Mouse (Mus musculus) forebrain, embryonic 12.5 days (tissue): ENCODE results near the gene Gpr152. TPM values are rescaled to one million over a fixed set of nuclear protein-coding genes. Genes with fewer than 3 reads are reported as not detected.

Source experiments
- ATAC-seq: fragments of 200-750 bp; cut with Nextera tagmentation; 2 replicates; pipeline ENCODE4 v1.8.0; 2017; ENCODE audit warnings: moderate TSS enrichment; ENCODE audit not compliant: low FRiP score
- H3K27ac ChIP-seq: fragments of 300-500 bp; sonication (generic); 2 replicates; pipeline ENCODE4 v1.5.1; 2016; ENCODE audit warnings: mild to moderate bottlenecking
- H3K27me3 ChIP-seq: fragments of 300-500 bp; sonication (generic); 2 replicates; pipeline ENCODE4 v1.6.1; 2016; ENCODE audit warnings: mild to moderate bottlenecking
- H3K36me3 ChIP-seq: fragments of 300-500 bp; sonication (generic); replicated peaks from 2 replicates; pipeline ENCODE4 v1.6.1; 2016; ENCODE audit warnings: mild to moderate bottlenecking
- H3K4me1 ChIP-seq: fragments of 300-500 bp; sonication (generic); 2 replicates; pipeline ENCODE4 v1.6.1; 2016
- H3K4me2 ChIP-seq: fragments of 300-500 bp; sonication (generic); 2 replicates; pipeline ENCODE4 v1.6.1; 2016; ENCODE audit warnings: mild to moderate bottlenecking, moderate library complexity
- H3K4me3 ChIP-seq: fragments of 300-500 bp; sonication (generic); replicated peaks from 2 replicates; pipeline ENCODE4 v1.5.1; 2016; ENCODE audit warnings: mild to moderate bottlenecking
- H3K9ac ChIP-seq: fragments of 300-500 bp; sonication (generic); 2 replicates; pipeline ENCODE4 v1.6.1; 2016; ENCODE audit warnings: mild to moderate bottlenecking
- H3K9me3 ChIP-seq: fragments of 300-500 bp; sonication (generic); 2 replicates; pipeline ENCODE4 v1.6.1; 2016
- WGBS: fragments of 180-500 bp; shearing (Covaris S2); methylation state at CpG from one replicate; pipeline ENCODE4 v1.1.7; 2016; 5-methylcytosine and 5-hydroxymethylcytosine counted together
- polyA plus RNA-seq: library from polyadenylated mRNA; unstranded; fragments of >200 nt; fragmentation: Nextera tagmentation; extraction: Ambion mirVana; gene quantifications from 2 replicates; pipeline ENCODE4 v1.2.1, GENCODE M21; 2016

Gpr152 gene
- polyA plus RNA-seq, 1 experiment from 2014 or later, result not detected

DNA sequence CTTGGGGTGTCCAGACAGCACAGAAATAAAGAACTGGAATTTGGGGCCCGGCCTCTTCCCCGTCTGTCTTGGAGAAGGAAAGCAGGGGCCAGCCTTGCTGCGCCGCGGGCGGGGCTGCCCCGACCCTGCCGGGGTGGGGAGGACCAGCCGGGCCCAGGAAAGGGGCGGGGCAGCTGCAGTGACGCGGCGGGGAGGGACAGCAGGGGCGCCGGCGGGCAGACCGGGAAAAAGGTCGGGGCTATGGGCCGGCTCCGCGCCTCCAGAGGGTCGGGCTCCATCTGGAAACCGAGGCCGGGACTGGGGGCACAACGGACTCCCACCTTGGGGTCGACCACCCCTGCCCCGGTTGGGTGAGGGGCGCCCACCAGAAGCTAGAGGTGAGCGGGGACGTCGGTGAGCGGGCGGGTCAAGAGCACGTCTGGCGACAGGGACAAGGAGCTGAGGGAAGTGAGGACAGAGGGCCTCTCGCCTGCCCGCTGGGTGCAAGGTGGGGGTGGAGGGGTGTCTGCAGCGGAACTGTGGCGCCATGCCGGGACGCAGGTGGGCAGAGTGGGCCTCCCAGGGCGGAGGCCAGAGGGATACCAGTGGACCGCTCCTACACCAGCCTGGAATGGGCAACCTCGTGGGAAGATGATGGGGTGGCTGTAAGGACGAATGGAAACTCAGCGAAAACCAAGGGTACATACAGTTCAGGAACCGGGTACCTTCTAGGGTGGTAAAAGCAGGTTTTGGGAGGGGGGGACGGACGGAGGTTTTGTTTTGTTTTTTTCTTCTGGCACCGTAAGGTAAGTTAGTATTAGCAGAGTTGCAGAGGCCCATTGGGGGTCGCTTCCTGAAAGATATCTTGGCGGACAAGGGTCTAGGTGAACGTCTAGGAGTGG, 39.5 kb upstream of the Gpr152 start, which contains the start of gene Pitpnm1:
Gene Pitpnm1 (plus strand): TSS at position 162 of the 881 bp plus-strand sequence.
- H3K36me3 ChIP-seq, result no peaks in the 10 kb centered on the region
- H3K9ac ChIP-seq, result peak within 1 kb of the TSS; percentile 66
- peak within 1 kb of the TSS; percentile 95 for H3K4me2 ChIP-seq
- WGBS, result 1% methylated on average over 53 of the region's 53 CpGs
- H3K4me3 ChIP-seq, result peak within 1 kb of the TSS; percentile 57
- H3K27me3 ChIP-seq, result peaks cover 43% of the 10 kb centered on the region
- no peak for ATAC-seq
- H3K27ac ChIP-seq, result no peak within 1 kb of the TSS
- H3K4me1 ChIP-seq, result peaks cover 54% of the 10 kb centered on the region
- no peaks in the 10 kb centered on the region for H3K9me3 ChIP-seq

GRCm38 (mm10) chr19:4100718-4101261, 38.8 kb upstream of the Gpr152 start:
- H3K4me1 ChIP-seq, result peaks cover 54% of the 10 kb centered on the region
- peak; percentile 10; the same call in 1 of the 2 replicates for ATAC-seq
- peaks cover 43% of the 10 kb centered on the region for H3K27me3 ChIP-seq

DNA sequence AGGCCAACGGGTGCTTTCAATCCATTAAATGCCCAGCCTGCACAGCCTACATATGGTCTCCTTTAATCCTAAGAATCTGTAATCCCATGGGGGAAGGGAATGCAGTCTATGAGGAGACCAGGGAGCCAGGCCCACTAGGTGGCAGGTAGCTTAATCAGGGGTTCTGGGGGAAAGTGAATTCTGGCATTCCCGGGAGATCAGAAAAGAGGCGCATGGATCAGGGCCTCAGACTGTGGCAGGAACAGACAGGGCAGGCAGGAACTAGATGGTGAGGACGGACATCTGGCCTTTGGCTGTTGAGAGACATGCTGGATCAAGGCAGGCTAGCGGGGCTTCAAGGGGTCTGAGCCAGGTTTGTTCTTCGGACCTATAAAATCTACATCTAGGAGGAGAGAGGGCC, 38.1 kb upstream of the Gpr152 start:
- H3K4me1 ChIP-seq, result peaks cover 48% of the 10 kb centered on the region
- no peak for ATAC-seq

More at GRCm38 (mm10) chr19:4100718-4101261, 38.8 kb upstream of the Gpr152 start:
- H3K9me3 ChIP-seq, result no peaks in the 10 kb centered on the region
- H3K4me3 ChIP-seq, result peak overlapping the region; percentile 57
- peak overlapping the region; percentile 66 for H3K9ac ChIP-seq
- H3K4me2 ChIP-seq, result peak overlapping the region; percentile 95
- no peaks in the 10 kb centered on the region for H3K36me3 ChIP-seq
- no peak overlapping the region for H3K27ac ChIP-seq
- WGBS, result under 1% methylated on average over 52 of the region's 52 CpGs

DNA sequence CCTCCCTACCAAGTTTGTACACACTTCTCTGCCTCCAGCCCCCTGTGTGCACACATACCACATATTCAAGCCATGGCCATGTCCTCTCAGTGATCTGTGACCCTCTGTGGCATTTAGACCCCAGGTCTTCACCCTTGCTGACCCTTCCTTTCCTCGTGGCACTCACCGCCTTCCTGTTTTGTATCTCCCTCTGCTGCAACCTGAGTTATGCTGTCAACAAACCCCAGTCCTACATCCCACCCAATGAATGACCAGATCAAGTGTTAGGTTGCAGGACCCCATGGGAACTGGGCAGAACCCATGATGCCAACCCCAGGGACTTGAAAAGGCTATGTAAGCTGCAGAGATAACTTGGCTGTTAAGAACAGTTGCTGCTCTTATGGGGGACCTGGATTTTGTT, 37.5 kb upstream of the Gpr152 start:
- Histone ChIP-seq H3K4me2 (0 out of 2 replicates have a peak overlapping the region, but pooled peaks have one; percentile 95), H3K9ac (no peak overlapping the region), H3K9me3 (no peaks in the 10 kb centered on the region), H3K36me3 (no peaks in the 10 kb centered on the region), H3K4me3 (no peak overlapping the region), H3K4me1 (peaks cover 46% of the 10 kb centered on the region), H3K27ac (no peak overlapping the region), H3K27me3 (peaks cover 43% of the 10 kb centered on the region)
- ATAC-seq, result no peak
- WGBS, result 87% methylated on average over 2 of the region's 2 CpGs

More for the DNA sequence above, 38.1 kb upstream of the Gpr152 start:
- H3K4me2 ChIP-seq, result peak overlapping the region; percentile 95
- H3K27ac ChIP-seq, result no peak overlapping the region
- H3K9me3 ChIP-seq, result no peaks in the 10 kb centered on the region
- WGBS, result 43% methylated on average over 6 of the region's 6 CpGs
- peak overlapping the region; percentile 57 for H3K4me3 ChIP-seq
- no peaks in the 10 kb centered on the region for H3K36me3 ChIP-seq
- H3K9ac ChIP-seq, result peak overlapping the region; percentile 66
- peaks cover 43% of the 10 kb centered on the region for H3K27me3 ChIP-seq

- H3K4me1 ChIP-seq, result peaks cover 44% of the 10 kb centered on the region
These were observed 37.0 kb upstream of the Gpr152 start for GRCm38 (mm10) chr19:4102626-4103025.

DNA sequence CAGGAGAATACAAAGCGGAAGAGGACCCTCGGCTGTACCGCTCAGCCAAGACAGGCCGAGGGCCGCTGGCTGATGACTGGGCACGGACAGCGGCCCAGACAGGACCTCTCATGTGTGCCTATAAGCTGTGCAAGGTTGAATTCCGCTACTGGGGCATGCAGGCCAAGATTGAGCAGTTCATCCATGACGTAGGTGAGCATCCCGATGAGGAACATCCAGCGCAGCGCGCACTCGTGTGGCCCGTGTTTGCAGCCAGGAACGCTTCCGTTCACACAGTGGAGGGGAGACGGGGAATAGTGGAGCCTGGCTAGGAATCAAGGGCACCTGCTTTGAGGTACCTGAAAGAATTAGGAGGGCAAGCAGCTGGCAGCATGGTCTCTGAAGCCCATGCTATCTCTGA, 36.3 kb upstream of the Gpr152 start:
- H3K4me3 ChIP-seq, result no peak overlapping the region
- ATAC-seq, result no peak
- peaks cover 4% of the 10 kb centered on the region; the same call in 1 of the 2 replicates for H3K36me3 ChIP-seq
- H3K27ac ChIP-seq, result no peak overlapping the region
- no peaks in the 10 kb centered on the region for H3K9me3 ChIP-seq
- no peak overlapping the region for H3K9ac ChIP-seq
- peaks cover 43% of the 10 kb centered on the region for H3K27me3 ChIP-seq
- peaks cover 37% of the 10 kb centered on the region for H3K4me1 ChIP-seq
- no peak overlapping the region for H3K4me2 ChIP-seq
- WGBS, result 94% methylated on average over 18 of the region's 18 CpGs

More at GRCm38 (mm10) chr19:4102626-4103025, 37.0 kb upstream of the Gpr152 start:
- Histone ChIP-seq H3K27me3 (peaks cover 43% of the 10 kb centered on the region), H3K27ac (no peak overlapping the region), H3K9ac (no peak overlapping the region), H3K4me3 (no peak overlapping the region), H3K4me2 (no peak overlapping the region), H3K36me3 (peaks cover 4% of the 10 kb centered on the region; the same call in 1 of the 2 replicates), H3K9me3 (no peaks in the 10 kb centered on the region)
- WGBS, result 92% methylated on average over 12 of the region's 12 CpGs
- ATAC-seq, result no peak

- Histone ChIP-seq H3K4me1 (peaks cover 32% of the 10 kb centered on the region), H3K27me3 (peaks cover 43% of the 10 kb centered on the region), H3K27ac (no peak overlapping the region), H3K36me3 (peaks cover 4% of the 10 kb centered on the region; the same call in 1 of the 2 replicates), H3K4me3 (no peak overlapping the region), H3K4me2 (no peak overlapping the region), H3K9me3 (no peaks in the 10 kb centered on the region), H3K9ac (no peak overlapping the region)
- 85% methylated on average over 3 of the region's 3 CpGs for WGBS
- ATAC-seq, result no peak
These were observed 35.8 kb upstream of the Gpr152 start for GRCm38 (mm10) chr19:4103792-4104191.

DNA sequence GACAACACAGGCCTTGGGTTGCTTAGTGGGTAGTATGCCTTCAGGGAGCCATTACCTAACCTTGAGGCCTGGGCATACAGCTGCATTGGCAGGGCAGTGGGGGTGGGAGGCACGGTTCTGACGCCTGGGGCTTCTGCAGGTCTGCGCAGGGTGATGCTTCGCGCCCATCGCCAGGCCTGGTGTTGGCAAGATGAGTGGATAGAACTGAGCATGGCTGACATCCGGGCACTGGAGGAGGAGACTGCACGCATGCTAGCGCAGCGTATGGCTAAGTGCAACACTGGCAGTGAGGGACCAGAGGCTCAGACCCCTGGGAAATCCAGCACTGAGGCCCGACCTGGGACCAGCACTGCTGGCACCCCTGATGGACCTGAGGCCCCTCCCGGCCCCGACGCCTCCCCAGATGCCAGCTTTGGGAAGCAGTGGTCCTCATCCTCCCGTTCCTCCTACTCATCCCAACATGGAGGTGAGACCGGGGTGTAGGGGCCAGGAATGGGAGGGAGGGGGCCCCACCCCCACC, 34.9 kb upstream of the Gpr152 start:
- Histone ChIP-seq H3K4me1 (peaks cover 22% of the 10 kb centered on the region), H3K9ac (no peak overlapping the region), H3K27ac (no peak overlapping the region), H3K9me3 (no peaks in the 10 kb centered on the region), H3K4me3 (no peak overlapping the region), H3K4me2 (no peak overlapping the region), H3K36me3 (peaks cover 4% of the 10 kb centered on the region; the same call in 1 of the 2 replicates), H3K27me3 (peaks cover 34% of the 10 kb centered on the region)
- no peak for ATAC-seq
- 89% methylated on average over 16 of the region's 16 CpGs for WGBS

DNA sequence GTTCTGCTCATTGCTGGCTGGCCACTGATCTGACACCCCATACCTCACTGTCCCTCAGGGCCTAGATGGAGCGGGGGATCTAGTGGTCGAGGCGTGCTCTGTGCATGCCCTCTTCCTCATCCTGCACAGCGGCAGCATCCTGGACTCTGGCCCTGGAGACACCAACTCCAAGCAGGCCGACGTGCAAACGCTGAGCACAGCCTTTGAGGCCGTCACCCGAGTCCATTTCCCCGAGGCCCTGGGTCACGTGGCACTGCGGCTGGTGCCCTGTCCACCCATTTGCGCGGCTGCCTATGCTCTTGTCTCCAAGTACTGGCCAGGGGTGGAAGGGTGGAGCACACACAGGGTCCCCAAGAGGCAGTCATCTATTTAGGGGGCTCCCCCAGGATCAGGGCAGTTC, 32.9 kb upstream of the Gpr152 start:
- Histone ChIP-seq H3K27ac (no peak overlapping the region), H3K9ac (no peak overlapping the region), H3K9me3 (no peaks in the 10 kb centered on the region), H3K4me2 (no peak overlapping the region), H3K4me1 (peaks cover 3% of the 10 kb centered on the region; the same call in 1 of the 2 replicates), H3K36me3 (peaks cover 16% of the 10 kb centered on the region; the same call in 1 of the 2 replicates), H3K4me3 (no peak overlapping the region), H3K27me3 (peaks cover 15% of the 10 kb centered on the region)
- WGBS, result 92% methylated on average over 14 of the region's 14 CpGs
- ATAC-seq, result no peak

DNA sequence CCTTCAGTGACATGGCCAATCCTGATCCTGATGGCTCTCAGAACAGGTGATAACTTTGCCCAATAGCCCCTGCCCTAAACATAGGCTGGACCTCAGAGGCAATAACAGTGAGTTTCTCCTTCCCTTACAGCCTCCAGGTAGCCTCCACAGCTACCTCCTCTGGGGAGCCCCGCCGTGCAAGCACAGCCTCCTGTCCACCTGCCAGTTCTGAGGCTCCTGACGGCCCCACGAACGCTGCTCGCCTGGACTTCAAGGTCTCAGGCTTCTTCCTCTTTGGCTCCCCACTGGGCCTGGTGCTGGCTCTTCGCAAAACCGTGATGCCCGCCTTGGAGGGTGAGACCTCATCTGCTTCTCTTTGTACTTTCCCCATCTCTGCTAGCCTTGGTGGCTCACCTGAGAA, 31.1 kb upstream of the Gpr152 start:
- Histone ChIP-seq H3K36me3 (peaks cover 35% of the 10 kb centered on the region), H3K9ac (no peak overlapping the region), H3K27me3 (no peaks in the 10 kb centered on the region), H3K4me3 (no peak overlapping the region), H3K4me1 (no peaks in the 10 kb centered on the region), H3K4me2 (no peak overlapping the region), H3K9me3 (no peaks in the 10 kb centered on the region), H3K27ac (no peak overlapping the region)
- ATAC-seq, result no peak
- 95% methylated on average over 9 of the region's 9 CpGs for WGBS

- H3K27ac ChIP-seq, result no peak overlapping the region
These were observed 27.3 kb upstream of the Gpr152 start for GRCm38 (mm10) chr19:4112063-4112960.

More at GRCm38 (mm10) chr19:4112063-4112960, 27.3 kb upstream of the Gpr152 start:
- Histone ChIP-seq H3K36me3 (peaks cover 69% of the 10 kb centered on the region), H3K4me1 (no peaks in the 10 kb centered on the region), H3K9me3 (no peaks in the 10 kb centered on the region), H3K9ac (no peak overlapping the region), H3K27me3 (no peaks in the 10 kb centered on the region), H3K4me2 (no peak overlapping the region), H3K4me3 (no peak overlapping the region)
- no peak for ATAC-seq
- 95% methylated on average over 26 of the region's 26 CpGs for WGBS
